Mouse (Mus musculus): ENCODE data around the gene Dip2c.

- no peak for TF ChIP-seq CTCF (IDR thresholded peaks at IDR 0.05; ENCODE audit: extremely low read depth, insufficient read depth, low read length)
- no peak for TF ChIP-seq POLR2A (IDR thresholded peaks at IDR 0.05; ENCODE audit: extremely low read depth, insufficient read depth, low read length)
Observed at GRCm38 (mm10) chr13:9355331-9355730, 79.0 kb downstream of the Dip2c start.

Data from cortical plate, adult 2 months (tissue).